Mouse (Mus musculus): ENCODE data around the gene Bche. TPM values are rescaled to one million over a fixed set of nuclear protein-coding genes. Genes with fewer than 3 reads are reported as not detected.
A peak's percentile ranks its signal among the peaks of the same experiment; 100 is the strongest.

Bche gene
- total and polyA plus RNA-seq, 2 experiments from 2014 or later, result 2.6 to 4.1 TPM

DNA sequence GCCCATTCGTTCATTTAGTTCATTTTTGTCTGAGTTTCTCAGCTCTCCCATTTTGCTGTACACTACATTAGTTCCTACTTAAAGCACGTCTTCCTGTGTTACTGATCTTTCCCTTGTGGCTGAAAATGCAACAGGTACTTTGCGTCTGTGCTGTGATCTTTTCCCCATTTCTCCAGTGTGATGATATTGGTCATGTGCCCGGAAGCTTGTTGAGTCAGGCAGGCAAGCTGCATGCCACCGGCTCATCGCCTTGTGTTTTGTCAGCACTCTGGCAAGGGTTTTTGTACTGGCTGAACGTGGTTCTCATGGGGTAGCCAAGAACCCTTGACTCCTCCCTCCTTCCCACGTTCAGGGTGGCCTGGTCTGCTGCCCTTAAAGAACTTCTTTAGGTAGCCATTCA lies 1.7 kb upstream of the Bche start:
- Histone ChIP-seq H3K27ac (no peak overlapping the region), H3K4me3 (ENCODE audit: low read length) (no peak overlapping the region), H3K4me1 (ENCODE audit: insufficient read depth, low read length) (no peaks in the 10 kb centered on the region), H3K27me3 (ENCODE audit: insufficient read depth, low read length) (no peaks in the 10 kb centered on the region), H3K9me3 (ENCODE audit: low read length) (no peaks in the 10 kb centered on the region), H3K4me2 (ENCODE audit: low read depth, low read length) (no peak overlapping the region), H3K9ac (replicated peaks; ENCODE audit: low read length) (no peak overlapping the region), H3K36me3 (ENCODE audit: insufficient read depth, low read length) (no peaks in the 10 kb centered on the region)
- DNase-seq (ENCODE audit: low spot score) (no peak), ATAC-seq (no peak)
- 62% methylated on average over 8 of the region's 8 CpGs for WGBS
- no peak for TF ChIP-seq CTCF (IDR thresholded peaks at IDR 0.05; ENCODE audit: low read depth)

GRCm38 (mm10) chr3:73707461-73708409 lies 480 bp downstream of the Bche start:
- no peaks in the 10 kb centered on the region for H3K4me1 ChIP-seq (ENCODE audit: insufficient read depth, low read length)
- H3K36me3 ChIP-seq (ENCODE audit: insufficient read depth, low read length), result no peaks in the 10 kb centered on the region
- H3K27me3 ChIP-seq (ENCODE audit: insufficient read depth, low read length), result no peaks in the 10 kb centered on the region
- peak overlapping the region; percentile 39 for H3K9ac ChIP-seq (replicated peaks; ENCODE audit: low read length)
- ATAC-seq (peak; percentile 95), DNase-seq (ENCODE audit: low spot score) (peak; percentile 88)
- WGBS, result 20% methylated on average over 20 of the region's 20 CpGs
- peak overlapping the region; percentile 36; the same call in 1 of the 2 replicates for H3K27ac ChIP-seq
- H3K4me3 ChIP-seq (ENCODE audit: low read length), result peak overlapping the region; percentile 37
- no peak for TF ChIP-seq CTCF (IDR thresholded peaks at IDR 0.05; ENCODE audit: low read depth)
- H3K9me3 ChIP-seq (ENCODE audit: low read length), result no peaks in the 10 kb centered on the region
- H3K4me2 ChIP-seq (ENCODE audit: low read depth, low read length), result peak overlapping the region; percentile 63

- DNase-seq (ENCODE audit: low spot score) (no peak), ATAC-seq (no peak)
- Histone ChIP-seq H3K36me3 (ENCODE audit: insufficient read depth, low read length) (no peaks in the 10 kb centered on the region), H3K4me2 (ENCODE audit: low read depth, low read length) (no peak overlapping the region), H3K9me3 (ENCODE audit: low read length) (no peaks in the 10 kb centered on the region), H3K4me1 (ENCODE audit: insufficient read depth, low read length) (no peaks in the 10 kb centered on the region), H3K9ac (replicated peaks; ENCODE audit: low read length) (no peak overlapping the region), H3K27ac (no peak overlapping the region), H3K4me3 (ENCODE audit: low read length) (no peak overlapping the region), H3K27me3 (ENCODE audit: insufficient read depth, low read length) (no peaks in the 10 kb centered on the region)
- WGBS, result 48% methylated on average over 1 of the region's 1 CpGs
- no peak for TF ChIP-seq CTCF (IDR thresholded peaks at IDR 0.05; ENCODE audit: low read depth)
Observed at GRCm38 (mm10) chr3:73706544-73706943, 1.7 kb downstream of the Bche start.

GRCm38 (mm10) chr3:73698889-73699288 lies 9.3 kb downstream of the Bche start:
- H3K4me2 ChIP-seq (ENCODE audit: low read depth, low read length), result no peak overlapping the region
- no peaks in the 10 kb centered on the region for H3K9me3 ChIP-seq (ENCODE audit: low read length)
- WGBS, result 88% methylated on average over 1 of the region's 1 CpGs
- H3K4me3 ChIP-seq (ENCODE audit: low read length), result no peak overlapping the region
- TF ChIP-seq CTCF (IDR thresholded peaks at IDR 0.05; ENCODE audit: low read depth), result no peak
- ATAC-seq, result no peak
- H3K4me1 ChIP-seq (ENCODE audit: insufficient read depth, low read length), result no peaks in the 10 kb centered on the region
- no peak overlapping the region for H3K27ac ChIP-seq
- no peak for DNase-seq (ENCODE audit: low spot score)
- no peak overlapping the region for H3K9ac ChIP-seq (replicated peaks; ENCODE audit: low read length)
- H3K27me3 ChIP-seq (ENCODE audit: insufficient read depth, low read length), result no peaks in the 10 kb centered on the region
- no peaks in the 10 kb centered on the region for H3K36me3 ChIP-seq (ENCODE audit: insufficient read depth, low read length)

GRCm38 (mm10) chr3:73673333-73673732 lies 34.9 kb downstream of the Bche start:
- Histone ChIP-seq H3K4me1 (ENCODE audit: insufficient read depth, low read length) (no peaks in the 10 kb centered on the region), H3K9ac (replicated peaks; ENCODE audit: low read length) (no peak overlapping the region), H3K27ac (no peak overlapping the region), H3K36me3 (ENCODE audit: insufficient read depth, low read length) (no peaks in the 10 kb centered on the region), H3K4me2 (ENCODE audit: low read depth, low read length) (no peak overlapping the region), H3K27me3 (ENCODE audit: insufficient read depth, low read length) (no peaks in the 10 kb centered on the region), H3K4me3 (ENCODE audit: low read length) (no peak overlapping the region), H3K9me3 (ENCODE audit: low read length) (no peaks in the 10 kb centered on the region)
- DNase-seq (ENCODE audit: low spot score) (no peak), ATAC-seq (no peak)
- 62% methylated on average over 1 of the region's 1 CpGs for WGBS
- no peak for TF ChIP-seq CTCF (IDR thresholded peaks at IDR 0.05; ENCODE audit: low read depth)

DNA sequence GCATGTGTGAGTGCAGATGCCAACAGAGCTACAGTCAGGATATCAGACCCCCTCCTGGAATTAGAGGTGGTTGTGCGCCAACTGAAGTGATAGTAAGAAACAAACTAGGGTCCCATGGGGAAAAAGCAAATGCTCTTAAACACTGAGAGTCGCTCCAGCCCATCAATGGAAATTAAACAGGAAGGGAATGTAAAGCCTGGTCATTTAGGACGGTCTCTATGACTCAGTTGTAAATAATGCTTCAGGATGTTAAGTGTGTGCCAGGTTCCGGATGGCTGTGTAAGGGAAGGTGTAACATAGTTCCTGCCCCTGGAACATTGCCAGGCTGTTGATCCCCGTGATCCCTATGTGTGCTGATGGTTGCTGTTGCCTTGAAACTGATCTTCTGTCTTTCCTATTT lies 40.0 kb downstream of the Bche start:
- Histone ChIP-seq H3K9ac (replicated peaks; ENCODE audit: low read length) (no peak overlapping the region), H3K9me3 (ENCODE audit: low read length) (no peaks in the 10 kb centered on the region), H3K27ac (no peak overlapping the region), H3K36me3 (ENCODE audit: insufficient read depth, low read length) (no peaks in the 10 kb centered on the region), H3K4me3 (ENCODE audit: low read length) (no peak overlapping the region), H3K27me3 (ENCODE audit: insufficient read depth, low read length) (no peaks in the 10 kb centered on the region), H3K4me1 (ENCODE audit: insufficient read depth, low read length) (no peaks in the 10 kb centered on the region), H3K4me2 (ENCODE audit: low read depth, low read length) (no peak overlapping the region)
- DNase-seq (ENCODE audit: low spot score), result no peak
- ATAC-seq, result no peak
- TF ChIP-seq CTCF (IDR thresholded peaks at IDR 0.05; ENCODE audit: low read depth), result no peak
- WGBS, result 86% methylated on average over 5 of the region's 5 CpGs

Data from hindbrain, postnatal 0 days (tissue).